Mouse (Mus musculus) ES-E14 (cell line): ENCODE measurements around the gene Lpp. TPM values are rescaled to one million over a fixed set of nuclear protein-coding genes. Genes with fewer than 3 reads are reported as not detected.
A peak's percentile ranks its signal among the peaks of the same experiment; 100 is the strongest.

ENCODE experiments used
- DNase-seq: peaks from one replicate; pipeline ENCODE4 v3.0.0-alpha.2; 2013; ENCODE audit warnings: low read depth, low spot score
- H3K27ac ChIP-seq: 2 replicates; pipeline ENCODE4 v1.5.1; 2012; ENCODE audit warnings: low read depth, mild to moderate bottlenecking, low read length, moderate library complexity, mixed read lengths; ENCODE audit not compliant: poor library complexity, insufficient read depth, severe bottlenecking
- H3K36me3 ChIP-seq: 2 replicates; pipeline ENCODE4 v1.6.1; 2012; ENCODE audit warnings: mild to moderate bottlenecking, low read length, moderate library complexity, mixed read lengths; ENCODE audit not compliant: control insufficient read depth, poor library complexity, insufficient read depth, severe bottlenecking
- H3K4me1 ChIP-seq, 2 experiments: fragments of 150-350 bp in 1 of 2; sonication (generic) in 1 of 2; 2 replicates each; pipeline ENCODE4 v1.6.1; 2012; ENCODE audit warnings: low read length in 2 of 2, mild to moderate bottlenecking in 1 of 2, mixed read lengths in 1 of 2; ENCODE audit not compliant: control insufficient read depth in 2 of 2, insufficient read depth in 2 of 2, poor library complexity in 1 of 2
- H3K4me3 ChIP-seq, 2 experiments: fragments of 150-350 bp in 1 of 2; sonication (generic) in 1 of 2; 2 replicates each; pipeline ENCODE4 v1.5.1; 2012; ENCODE audit warnings: low read length in 2 of 2, low read depth in 1 of 2, mild to moderate bottlenecking in 1 of 2, mixed read lengths in 1 of 2; ENCODE audit not compliant: insufficient read depth in 1 of 2, poor library complexity in 1 of 2, severe bottlenecking in 1 of 2
- H3K9ac ChIP-seq: 2 replicates; pipeline ENCODE4 v1.6.1; 2012; ENCODE audit warnings: low read depth, mild to moderate bottlenecking, low read length, mixed read lengths; ENCODE audit not compliant: poor library complexity, insufficient read depth, severe bottlenecking
- H3K9me3 ChIP-seq: fragments of 150-350 bp; sonication (generic); 2 replicates; pipeline ENCODE4 v1.6.1; 2012; ENCODE audit warnings: low read depth, mild to moderate bottlenecking, low read length; ENCODE audit not compliant: control insufficient read depth, insufficient read depth
- CHD2 ChIP-seq: IDR thresholded peaks from 2 replicates; pipeline ENCODE4 v1.6.1; 2014; ENCODE audit warnings: mild to moderate bottlenecking, low read depth, low read length, inconsistent platforms
- HCFC1 ChIP-seq: IDR thresholded peaks from 2 replicates; pipeline ENCODE4 v1.6.1; 2012; ENCODE audit warnings: low read length, inconsistent platforms, borderline replicate concordance; ENCODE audit not compliant: insufficient read depth
- MAFK ChIP-seq: IDR thresholded peaks from 2 replicates; pipeline ENCODE4 v1.6.1; 2014; ENCODE audit warnings: mild to moderate bottlenecking, low read depth, low read length, inconsistent platforms; ENCODE audit not compliant: insufficient read depth
- ZC3H11A ChIP-seq: IDR thresholded peaks from 2 replicates; pipeline ENCODE4 v1.6.1; 2012; ENCODE audit warnings: low read depth, mild to moderate bottlenecking, inconsistent platforms, low read length, borderline replicate concordance
- ZNF384 ChIP-seq: IDR thresholded peaks from 2 replicates; pipeline ENCODE4 v1.6.1; 2012; ENCODE audit warnings: low read depth, low read length, inconsistent platforms
- in situ Hi-C, 2 experiments: fragments of 600-800 bp; cut with MboI; formaldehyde crosslinking; loops; one replicate each; pipeline ENCODE4 v1.15.1; 2025; ENCODE audit warnings: low sequenced_read_pairs in 2 of 2, inconsistent platforms in 1 of 2; ENCODE audit not compliant: unreplicated experiment in 2 of 2
- total RNA-seq: library from RNA; depleted of rRNA; stranded (reverse); fragments of 300-350 nt; gene quantifications from 2 replicates; pipeline ENCODE4 v1.2.3, GENCODE M21; 2012

Gene Lpp
- total RNA-seq, 1 experiment, result 31.4 TPM

- Histone ChIP-seq H3K4me3 (no peak overlapping the region), H3K27ac (peak overlapping the region; percentile 11; the same call in 1 of the 2 replicates), H3K36me3 (no peaks in the 10 kb centered on the region), H3K9me3 (no peaks in the 10 kb centered on the region), H3K4me1 (peaks cover 3 to 16% of the 10 kb centered on the region in 2 experiments; a peak in 3 of 4 replicates), H3K9ac (no peak overlapping the region)
- in situ Hi-C loops, result no loop called here
- no peak for DNase-seq
- TF ChIP-seq MAFK (no peak), HCFC1 (no peak), ZC3H11A (no peak), CHD2 (no peak), ZNF384 (no peak)
Measured at GRCm38 (mm10) chr16:24434531-24435114, 41.3 kb downstream of the Lpp start.

- Histone ChIP-seq H3K36me3 (no peaks in the 10 kb centered on the region), H3K4me3 (no peak overlapping the region), H3K27ac (no peak overlapping the region; the same call in 1 of the 2 replicates), H3K4me1 (peaks cover 3 to 18% of the 10 kb centered on the region in 2 experiments; a peak in 3 of 4 replicates), H3K9ac (no peak overlapping the region), H3K9me3 (no peaks in the 10 kb centered on the region)
- no peak for DNase-seq
- in situ Hi-C loops, result no loop called here
- TF ChIP-seq ZC3H11A (no peak), HCFC1 (no peak), ZNF384 (no peak), CHD2 (no peak), MAFK (no peak)
Measured at GRCm38 (mm10) chr16:24435115-24435553, 41.8 kb downstream of the Lpp start.

- Histone ChIP-seq H3K4me1 (peaks cover 0 to 28% of the 10 kb centered on the region in 2 experiments; a peak in 3 of 4 replicates), H3K4me3 (no peak overlapping the region), H3K9ac (no peak overlapping the region), H3K36me3 (no peaks in the 10 kb centered on the region), H3K27ac (no peak overlapping the region), H3K9me3 (no peaks in the 10 kb centered on the region)
- in situ Hi-C loops, result no loop called here
- TF ChIP-seq CHD2 (no peak), MAFK (no peak), HCFC1 (no peak), ZNF384 (no peak), ZC3H11A (no peak)
- no peak for DNase-seq
Measured at GRCm38 (mm10) chr16:24438438-24438837, 45.1 kb downstream of the Lpp start.

- Histone ChIP-seq H3K9me3 (no peaks in the 10 kb centered on the region), H3K27ac (no peak overlapping the region), H3K36me3 (no peaks in the 10 kb centered on the region), H3K4me1 (peaks cover 3 to 23% of the 10 kb centered on the region in 2 experiments; a peak in 3 of 4 replicates), H3K9ac (no peak overlapping the region), H3K4me3 (no peak overlapping the region)
- in situ Hi-C loops, result no loop called here
- TF ChIP-seq MAFK (no peak), CHD2 (no peak), ZNF384 (no peak), HCFC1 (no peak), ZC3H11A (no peak)
- DNase-seq, result no peak
Measured at GRCm38 (mm10) chr16:24441338-24441737, 48.0 kb downstream of the Lpp start.
